Mouse (Mus musculus): ENCODE results near the gene Fcna. TPM values are rescaled to one million over a fixed set of nuclear protein-coding genes. Genes with fewer than 3 reads are reported as not detected.
A peak's percentile ranks its signal among the peaks of the same experiment; 100 is the strongest.

Gene Fcna
- polyA plus RNA-seq, 1 experiment from 2014 or later = 0.52 TPM

GRCm38 (mm10) chr2:25657246-25657645 is 29.4 kb upstream of the Fcna start:
- Histone ChIP-seq H3K4me2 (ENCODE audit: low read depth, low read length) (no peak overlapping the region), H3K9me3 (replicated peaks; ENCODE audit: control insufficient read depth, low read length) (no peaks in the 10 kb centered on the region), H3K36me3 (replicated peaks; ENCODE audit: control insufficient read depth, insufficient read depth, low read depth, low read length) (no peaks in the 10 kb centered on the region), H3K9ac (replicated peaks; ENCODE audit: low read length) (no peak overlapping the region), H3K4me1 (ENCODE audit: control insufficient read depth, insufficient read depth, low read length) (no peaks in the 10 kb centered on the region), H3K27ac (replicated peaks; ENCODE audit: low read depth, low read length) (no peak overlapping the region), H3K27me3 (ENCODE audit: control insufficient read depth, insufficient read depth, low read length) (no peaks in the 10 kb centered on the region), H3K4me3 (ENCODE audit: low read depth, low read length) (no peak overlapping the region)
- ATAC-seq (replicated peaks; ENCODE audit: insufficient number of reproducible peaks, low FRiP score, low TSS enrichment, low read depth) = no peak
- WGBS = 86% methylated on average over 4 of the region's 4 CpGs
- DNase-seq (ENCODE audit: low spot score) = no peak

DNA sequence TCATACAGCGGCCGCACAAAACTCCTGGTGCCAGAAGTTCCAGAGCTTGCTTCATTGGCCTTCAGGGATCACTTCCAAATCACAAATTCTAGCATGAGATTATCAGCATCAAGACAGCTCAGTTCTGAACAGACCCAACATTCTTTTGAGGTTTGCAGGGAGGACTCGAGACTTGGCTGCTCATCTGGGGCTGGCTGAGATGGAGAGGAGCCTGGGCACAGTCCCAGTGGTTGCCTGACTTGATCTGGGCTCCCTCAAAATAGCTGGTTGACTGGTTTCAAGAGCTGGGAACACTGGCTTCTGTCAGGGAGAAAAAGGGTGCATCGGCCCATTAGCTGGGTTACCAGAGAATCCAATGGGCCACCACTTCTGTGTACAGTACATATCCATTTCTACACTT is 28.9 kb upstream of the Fcna start:
- 82% methylated on average over 4 of the region's 4 CpGs for WGBS
- no peaks in the 10 kb centered on the region for H3K36me3 ChIP-seq (replicated peaks; ENCODE audit: control insufficient read depth, insufficient read depth, low read depth, low read length)
- DNase-seq (ENCODE audit: low spot score) = no peak

GRCm38 (mm10) chr2:25654502-25654901 is 26.7 kb upstream of the Fcna start:
- H3K9ac ChIP-seq (replicated peaks; ENCODE audit: low read length) = no peak overlapping the region
- H3K9me3 ChIP-seq (replicated peaks; ENCODE audit: control insufficient read depth, low read length) = no peaks in the 10 kb centered on the region
- no peak overlapping the region for H3K4me3 ChIP-seq (ENCODE audit: low read depth, low read length)

More for the DNA sequence above, 28.9 kb upstream of the Fcna start:
- no peaks in the 10 kb centered on the region for H3K9me3 ChIP-seq (replicated peaks; ENCODE audit: control insufficient read depth, low read length)
- H3K4me3 ChIP-seq (ENCODE audit: low read depth, low read length) = no peak overlapping the region
- no peak overlapping the region for H3K9ac ChIP-seq (replicated peaks; ENCODE audit: low read length)
- no peaks in the 10 kb centered on the region for H3K4me1 ChIP-seq (ENCODE audit: control insufficient read depth, insufficient read depth, low read length)
- H3K27ac ChIP-seq (replicated peaks; ENCODE audit: low read depth, low read length) = no peak overlapping the region
- H3K4me2 ChIP-seq (ENCODE audit: low read depth, low read length) = no peak overlapping the region
- H3K27me3 ChIP-seq (ENCODE audit: control insufficient read depth, insufficient read depth, low read length) = no peaks in the 10 kb centered on the region
- no peak for ATAC-seq (replicated peaks; ENCODE audit: insufficient number of reproducible peaks, low FRiP score, low TSS enrichment, low read depth)

DNA sequence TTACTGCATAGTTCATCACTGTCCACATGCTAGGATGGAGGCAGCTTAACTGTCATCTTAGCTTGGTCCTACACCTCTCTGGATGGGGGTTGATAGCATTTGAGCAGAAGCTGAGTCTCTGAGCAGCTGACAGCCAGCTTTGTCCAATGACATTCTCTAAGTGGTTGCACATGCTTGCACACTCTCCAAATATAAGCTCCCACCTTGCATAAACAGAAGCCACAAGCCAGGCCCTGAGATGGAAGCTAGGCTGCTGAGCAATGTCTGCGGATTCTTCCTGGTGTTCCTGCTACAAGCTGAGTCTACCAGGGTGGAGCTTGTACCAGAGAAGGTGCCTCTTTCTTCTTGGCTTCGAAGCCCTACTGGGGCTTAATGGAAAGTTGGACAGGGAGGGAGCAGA is 25.1 kb upstream of the Fcna start, which contains the start of gene Lcn8:
Gene Lcn8 (plus strand): TSS at position 219 of the 400 bp plus-strand sequence.
- no peak within 1 kb of the TSS for H3K27ac ChIP-seq (replicated peaks; ENCODE audit: low read depth, low read length)
- no peaks in the 10 kb centered on the region for H3K9me3 ChIP-seq (replicated peaks; ENCODE audit: control insufficient read depth, low read length)
- H3K4me2 ChIP-seq (ENCODE audit: low read depth, low read length) = no peak within 1 kb of the TSS
- no peaks in the 10 kb centered on the region for H3K4me1 ChIP-seq (ENCODE audit: control insufficient read depth, insufficient read depth, low read length)
- WGBS = 78% methylated on average over 2 of the region's 2 CpGs
- ATAC-seq (replicated peaks; ENCODE audit: insufficient number of reproducible peaks, low FRiP score, low TSS enrichment, low read depth) = no peak
- DNase-seq (ENCODE audit: low spot score) = no peak
- H3K4me3 ChIP-seq (ENCODE audit: low read depth, low read length) = no peak within 1 kb of the TSS
- H3K36me3 ChIP-seq (replicated peaks; ENCODE audit: control insufficient read depth, insufficient read depth, low read depth, low read length) = no peaks in the 10 kb centered on the region
- H3K9ac ChIP-seq (replicated peaks; ENCODE audit: low read length) = no peak within 1 kb of the TSS
- H3K27me3 ChIP-seq (ENCODE audit: control insufficient read depth, insufficient read depth, low read length) = no peaks in the 10 kb centered on the region

More at GRCm38 (mm10) chr2:25654502-25654901, 26.7 kb upstream of the Fcna start:
- no peaks in the 10 kb centered on the region for H3K4me1 ChIP-seq (ENCODE audit: control insufficient read depth, insufficient read depth, low read length)
- H3K36me3 ChIP-seq (replicated peaks; ENCODE audit: control insufficient read depth, insufficient read depth, low read depth, low read length) = no peaks in the 10 kb centered on the region
- ATAC-seq (replicated peaks; ENCODE audit: insufficient number of reproducible peaks, low FRiP score, low TSS enrichment, low read depth) (no peak), DNase-seq (ENCODE audit: low spot score) (peak; percentile 24)
- H3K27ac ChIP-seq (replicated peaks; ENCODE audit: low read depth, low read length) = no peak overlapping the region
- H3K27me3 ChIP-seq (ENCODE audit: control insufficient read depth, insufficient read depth, low read length) = no peaks in the 10 kb centered on the region
- no peak overlapping the region for H3K4me2 ChIP-seq (ENCODE audit: low read depth, low read length)
- 50% methylated on average over 1 of the region's 1 CpGs for WGBS

- Histone ChIP-seq H3K4me2 (ENCODE audit: low read depth, low read length) (no peak overlapping the region), H3K27me3 (ENCODE audit: control insufficient read depth, insufficient read depth, low read length) (no peaks in the 10 kb centered on the region), H3K4me1 (ENCODE audit: control insufficient read depth, insufficient read depth, low read length) (no peaks in the 10 kb centered on the region), H3K27ac (replicated peaks; ENCODE audit: low read depth, low read length) (no peak overlapping the region), H3K36me3 (replicated peaks; ENCODE audit: control insufficient read depth, insufficient read depth, low read depth, low read length) (no peaks in the 10 kb centered on the region), H3K4me3 (ENCODE audit: low read depth, low read length) (no peak overlapping the region), H3K9me3 (replicated peaks; ENCODE audit: control insufficient read depth, low read length) (no peaks in the 10 kb centered on the region), H3K9ac (replicated peaks; ENCODE audit: low read length) (no peak overlapping the region)
- 15% methylated on average over 6 of the region's 6 CpGs for WGBS
- DNase-seq (ENCODE audit: low spot score) = peak; percentile 68
- no peak for ATAC-seq (replicated peaks; ENCODE audit: insufficient number of reproducible peaks, low FRiP score, low TSS enrichment, low read depth)
Observed at GRCm38 (mm10) chr2:25639890-25640289, 12.1 kb upstream of the Fcna start.

DNA sequence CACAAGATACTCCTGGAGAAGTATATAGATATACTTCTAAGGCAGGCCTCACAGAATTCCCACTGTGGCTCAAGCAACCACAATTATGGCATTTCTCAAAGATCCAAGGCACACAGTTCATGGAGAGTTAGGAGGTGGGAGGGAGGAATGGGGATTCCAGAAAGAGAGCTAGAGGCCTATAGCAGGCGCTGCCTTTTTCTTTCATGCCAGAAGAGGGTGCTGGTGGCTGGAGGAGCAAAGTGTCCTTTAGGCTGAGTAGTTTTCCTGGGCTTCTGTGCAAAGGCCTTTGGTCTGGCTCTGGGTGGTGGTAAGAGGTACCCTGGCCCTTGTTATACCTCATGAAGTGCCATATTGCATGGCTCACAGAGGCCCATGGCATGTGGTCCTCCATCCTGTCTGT is 6.2 kb upstream of the Fcna start:
- no peaks in the 10 kb centered on the region for H3K27me3 ChIP-seq (ENCODE audit: control insufficient read depth, insufficient read depth, low read length)
- H3K36me3 ChIP-seq (replicated peaks; ENCODE audit: control insufficient read depth, insufficient read depth, low read depth, low read length) = no peaks in the 10 kb centered on the region
- H3K4me2 ChIP-seq (ENCODE audit: low read depth, low read length) = no peak overlapping the region
- H3K9me3 ChIP-seq (replicated peaks; ENCODE audit: control insufficient read depth, low read length) = no peaks in the 10 kb centered on the region
- H3K4me3 ChIP-seq (ENCODE audit: low read depth, low read length) = no peak overlapping the region
- no peak overlapping the region for H3K9ac ChIP-seq (replicated peaks; ENCODE audit: low read length)
- ATAC-seq (replicated peaks; ENCODE audit: insufficient number of reproducible peaks, low FRiP score, low TSS enrichment, low read depth) (no peak), DNase-seq (ENCODE audit: low spot score) (no peak)
- H3K27ac ChIP-seq (replicated peaks; ENCODE audit: low read depth, low read length) = no peak overlapping the region
- 14% methylated on average over 1 of the region's 1 CpGs for WGBS
- H3K4me1 ChIP-seq (ENCODE audit: control insufficient read depth, insufficient read depth, low read length) = no peaks in the 10 kb centered on the region

GRCm38 (mm10) chr2:25633616-25634015 is 5.8 kb upstream of the Fcna start:
- no peak overlapping the region for H3K27ac ChIP-seq (replicated peaks; ENCODE audit: low read depth, low read length)
- no peaks in the 10 kb centered on the region for H3K27me3 ChIP-seq (ENCODE audit: control insufficient read depth, insufficient read depth, low read length)
- H3K36me3 ChIP-seq (replicated peaks; ENCODE audit: control insufficient read depth, insufficient read depth, low read depth, low read length) = no peaks in the 10 kb centered on the region
- no peaks in the 10 kb centered on the region for H3K4me1 ChIP-seq (ENCODE audit: control insufficient read depth, insufficient read depth, low read length)
- WGBS = 73% methylated on average over 3 of the region's 3 CpGs
- no peak for ATAC-seq (replicated peaks; ENCODE audit: insufficient number of reproducible peaks, low FRiP score, low TSS enrichment, low read depth)
- no peak for DNase-seq (ENCODE audit: low spot score)
- no peak overlapping the region for H3K9ac ChIP-seq (replicated peaks; ENCODE audit: low read length)
- no peak overlapping the region for H3K4me3 ChIP-seq (ENCODE audit: low read depth, low read length)
- no peak overlapping the region for H3K4me2 ChIP-seq (ENCODE audit: low read depth, low read length)
- no peaks in the 10 kb centered on the region for H3K9me3 ChIP-seq (replicated peaks; ENCODE audit: control insufficient read depth, low read length)

- H3K27ac ChIP-seq (replicated peaks; ENCODE audit: low read depth, low read length) = no peak overlapping the region
- ATAC-seq (replicated peaks; ENCODE audit: insufficient number of reproducible peaks, low FRiP score, low TSS enrichment, low read depth) = no peak
- H3K9me3 ChIP-seq (replicated peaks; ENCODE audit: control insufficient read depth, low read length) = no peaks in the 10 kb centered on the region
- no peaks in the 10 kb centered on the region for H3K4me1 ChIP-seq (ENCODE audit: control insufficient read depth, insufficient read depth, low read length)
- H3K4me3 ChIP-seq (ENCODE audit: low read depth, low read length) = no peak overlapping the region
- no peak overlapping the region for H3K4me2 ChIP-seq (ENCODE audit: low read depth, low read length)
- 38% methylated on average over 3 of the region's 4 CpGs for WGBS
- no peaks in the 10 kb centered on the region for H3K36me3 ChIP-seq (replicated peaks; ENCODE audit: control insufficient read depth, insufficient read depth, low read depth, low read length)
- no peak for DNase-seq (ENCODE audit: low spot score)
- H3K9ac ChIP-seq (replicated peaks; ENCODE audit: low read length) = no peak overlapping the region
- H3K27me3 ChIP-seq (ENCODE audit: control insufficient read depth, insufficient read depth, low read length) = no peaks in the 10 kb centered on the region
Observed at GRCm38 (mm10) chr2:25628738-25629137, 908 bp upstream of the Fcna start.

Measured in embryonic facial prominence, embryonic 11.5 days (tissue).